Mouse (Mus musculus) R1 (cell line): Measurements from ENCODE around the gene Olfr139.

Experiments
- DNase-seq: peaks from one replicate; pipeline ENCODE4 v3.0.0-alpha.2; 2018; ENCODE audit warnings: low read depth, low spot score

The Olfr139 gene

DNA sequence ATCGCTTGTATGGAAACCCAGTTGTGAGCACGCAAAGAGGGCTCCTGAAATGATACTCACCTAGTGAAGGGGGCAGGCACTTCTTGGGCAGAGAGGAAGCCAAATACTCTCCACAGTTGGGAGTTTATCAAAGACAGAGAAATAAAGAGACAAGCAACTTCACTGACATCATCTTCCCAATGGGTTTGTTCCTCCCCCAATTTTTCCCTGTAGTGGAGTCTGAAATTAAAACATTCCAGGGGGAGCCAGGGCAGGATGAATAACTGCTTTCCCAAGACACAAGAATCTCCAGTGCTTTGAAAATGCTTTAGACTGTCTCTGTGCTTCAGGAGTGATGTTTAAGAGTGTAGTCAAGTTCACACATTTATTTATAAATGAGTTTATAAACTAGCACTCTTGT lies at the start of gene Olfr139, which contains the start of gene Olfr399:
TSS of gene Olfr139 (minus strand) at position 101 of the 400 bp plus-strand sequence.
TSS of gene Olfr399 (minus strand) at position 165 of the 400 bp plus-strand sequence.
- DNase-seq: no peak

DNA sequence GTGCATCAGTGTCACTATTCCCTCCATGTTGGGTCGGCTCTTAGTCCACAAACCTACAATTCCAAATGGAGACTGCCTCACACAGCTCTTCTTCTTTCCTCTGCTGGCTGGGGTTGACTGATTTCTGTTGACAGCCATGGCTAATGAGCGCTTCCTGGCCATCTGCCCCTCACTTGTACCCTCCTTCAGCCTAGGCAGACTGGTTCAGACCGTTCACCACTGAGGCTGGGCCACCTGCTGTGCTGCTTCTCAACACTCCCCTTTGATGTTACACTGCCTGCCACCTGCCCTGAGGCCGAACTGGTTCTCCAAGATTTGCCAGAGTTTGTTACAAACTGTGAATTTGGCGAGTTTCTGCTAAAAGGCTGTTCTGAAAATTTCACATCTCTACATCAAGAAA lies 48.7 kb upstream of the Olfr139 start:
- peak; percentile 15 for DNase-seq

DNA sequence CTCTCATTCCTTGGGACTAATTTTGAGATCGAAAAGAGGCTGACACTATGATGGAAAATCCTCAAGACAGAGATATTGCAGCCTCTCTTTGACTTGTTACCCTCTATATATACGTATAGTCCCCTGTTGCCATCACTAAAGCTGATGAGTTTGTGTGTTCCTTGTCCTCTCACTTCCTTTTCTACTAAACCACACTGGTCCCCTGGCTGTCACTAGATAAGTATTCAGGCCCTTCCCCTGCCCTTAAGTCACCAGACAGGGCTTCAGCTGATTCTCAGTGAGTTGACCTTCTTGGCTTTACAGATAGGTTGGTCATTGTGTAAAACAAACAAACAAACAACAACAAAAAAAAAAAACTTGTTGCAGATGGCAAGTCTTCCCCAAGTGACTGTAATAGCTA lies 45.2 kb upstream of the Olfr139 start:
- DNase-seq: no peak

DNA sequence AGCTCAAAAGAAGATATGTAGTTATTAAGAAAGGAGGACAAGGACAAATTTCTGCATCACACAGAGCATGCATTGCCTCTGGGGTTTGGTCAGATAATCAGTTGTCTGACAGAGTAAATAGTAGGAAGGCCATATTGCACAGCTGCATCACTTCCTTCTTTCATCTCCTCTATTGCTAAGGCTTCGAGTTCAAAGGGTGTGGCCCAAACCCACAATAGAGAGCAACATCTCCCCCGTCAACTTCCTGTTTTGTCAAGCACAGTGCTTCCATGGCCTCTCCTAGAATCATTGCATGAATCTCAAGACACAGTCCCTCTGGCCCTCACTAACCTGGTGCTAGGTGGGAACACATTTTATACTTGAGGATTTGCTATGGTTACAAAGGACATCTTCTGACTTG lies 44.4 kb upstream of the Olfr139 start:
- DNase-seq: no peak

DNA sequence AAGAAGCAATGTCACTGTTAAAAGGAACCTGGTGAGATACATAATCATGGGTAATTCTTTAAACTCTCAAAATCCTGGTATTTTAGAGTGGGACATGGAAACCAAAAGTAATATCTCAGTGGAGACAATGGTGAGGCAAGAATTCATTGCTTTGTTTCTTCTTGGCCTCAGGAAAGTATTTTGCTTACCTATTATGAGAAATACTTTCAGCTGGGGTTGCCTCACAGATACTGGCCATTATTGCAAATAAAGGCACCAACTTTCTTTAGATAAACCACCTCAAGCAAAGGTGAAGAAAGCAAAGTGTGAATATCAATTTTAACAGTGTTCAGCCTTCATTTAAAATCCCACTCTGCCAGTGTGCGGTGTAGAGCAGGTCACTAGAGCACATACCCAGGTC lies 13.3 kb upstream of the Olfr139 start, which contains the start of gene Zfp616:
TSS of gene Zfp616 (plus strand) at position 301 of the 400 bp plus-strand sequence.
- DNase-seq: no peak

DNA sequence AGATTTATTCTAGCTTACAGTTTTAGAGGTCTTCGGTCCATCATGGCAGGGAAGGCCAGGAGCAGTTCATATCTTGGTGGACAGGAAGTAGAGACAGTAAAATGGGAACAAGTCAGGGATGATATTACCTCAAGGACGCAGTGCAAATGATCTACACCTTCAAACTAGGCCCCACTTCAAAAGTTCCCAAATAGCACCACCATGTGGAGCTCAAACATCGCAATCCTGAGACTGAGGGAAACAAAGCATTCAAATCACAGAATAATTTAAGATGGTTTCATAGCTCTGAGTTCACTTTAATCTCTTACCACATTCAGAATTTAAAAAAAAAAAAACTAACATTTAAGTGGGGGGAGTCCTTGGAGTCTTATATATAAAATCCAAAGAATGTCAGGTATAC lies 5.0 kb downstream of the Olfr139 start:
- DNase-seq: peak; percentile 2
